ENCODE assay signal across 9 mouse cellular contexts in genomic region chr16:50542554-50543333, GRCm38 (mm10). TPM values are rescaled to one million over a fixed set of nuclear protein-coding genes. Genes with fewer than 3 reads are reported as not detected.
DNase-seq lines count a peak whose midpoint lies in the region; ATAC-seq and TF ChIP-seq lines count a peak whose summit lies in the region.
"Had no signal": no experiment of that assay in that cellular context is flagged by ENCODE, and none has a peak within 500 bp of the region (broad histone marks: within the 10 kb centered on the region; RNA-seq: fewer than 3 reads in every experiment).

No protein-coding gene starts in this region.

- peak; percentile 23 for TF ChIP-seq CTCF in ES-Bruce4 (IDR thresholded peaks at IDR 0.05; ENCODE audit: low read depth, low read length)
- peak; percentile 65 for TF ChIP-seq CTCF in forebrain, postnatal 0 days (IDR thresholded peaks at IDR 0.05; ENCODE audit: low read depth)

- no peak for TF ChIP-seq POLR2A in ES-Bruce4 (IDR thresholded peaks at IDR 0.05; ENCODE audit: insufficient read depth, low read length)

- H3K9me3 ChIP-seq in ES-Bruce4 (replicated peaks; ENCODE audit: control insufficient read depth, insufficient read depth, low read length, poor library complexity, severe bottlenecking): no peaks in the 10 kb centered on the region
- H3K9me3 ChIP-seq in forebrain, postnatal 0 days (ENCODE audit: low read length): no peaks in the 10 kb centered on the region

- peak; percentile 60; the same call in 1 of the 2 replicates for ATAC-seq in forebrain, postnatal 0 days

- no peaks in the 10 kb centered on the region for H3K27me3 ChIP-seq in ES-Bruce4 (ENCODE audit: control insufficient read depth, insufficient read depth, low read length, poor library complexity, severe bottlenecking)
- H3K27me3 ChIP-seq in forebrain, postnatal 0 days (ENCODE audit: insufficient read depth, low read length): no peaks in the 10 kb centered on the region; the same call in 1 of the 2 replicates

- 72% methylated on average over 5 of the region's 5 CpGs for WGBS in forebrain, postnatal 0 days

- no peak overlapping the region for H3K9ac ChIP-seq in ES-Bruce4 (ENCODE audit: low read depth, poor library complexity, severe bottlenecking)
- no peak overlapping the region for H3K9ac ChIP-seq in forebrain, postnatal 0 days

- no peak overlapping the region for H3K4me2 ChIP-seq in forebrain, postnatal 0 days (ENCODE audit: low read depth)

- no peaks in the 10 kb centered on the region for H3K4me1 ChIP-seq in ES-Bruce4 (ENCODE audit: control insufficient read depth, insufficient read depth, low read length)
- H3K4me1 ChIP-seq in forebrain, postnatal 0 days (ENCODE audit: insufficient read depth): no peaks in the 10 kb centered on the region

- H3K4me3 ChIP-seq in ES-Bruce4 (ENCODE audit: low read depth, low read length): no peak overlapping the region
- no peak overlapping the region for H3K4me3 ChIP-seq in forebrain, postnatal 0 days (ENCODE audit: low read depth, low read length)

- no peak for TF ChIP-seq EP300 in ES-Bruce4 (IDR thresholded peaks at IDR 0.05; ENCODE audit: insufficient read depth, low read depth, low read length)

- DNase-seq in kidney, adult 9 months: peak; percentile 17
- DNase-seq in kidney, adult 8-10 months: no peak
- DNase-seq in 3T3-L1 (ENCODE audit: low read depth, low spot score): peak; percentile 78
- DNase-seq in forebrain, postnatal 0 days: peak; percentile 44
- DNase-seq in adrenal gland, postnatal 4 days (ENCODE audit: low spot score in 2 of 2): no peak
- DNase-seq in spleen, postnatal 36 days (ENCODE audit: low spot score in 2 of 2): no peak
- DNase-seq: adrenal gland, postnatal 25 days had no signal

- peaks cover 2% of the 10 kb centered on the region; the same call in 1 of the 2 replicates for H3K36me3 ChIP-seq in ES-Bruce4 (ENCODE audit: control insufficient read depth, insufficient read depth, low read length, poor library complexity, severe bottlenecking)
- no peaks in the 10 kb centered on the region for H3K36me3 ChIP-seq in forebrain, postnatal 0 days (ENCODE audit: insufficient read depth)

- no peak overlapping the region for H3K27ac ChIP-seq in ES-Bruce4 (ENCODE audit: insufficient read depth, low read length)
- no peak overlapping the region for H3K27ac ChIP-seq in forebrain, postnatal 0 days (ENCODE audit: low read depth, low read length)

RNA-seq across cellular contexts. Expression of gene Ccdc54, which starts 48.2 kb away (rescaled TPM):
- polyA plus RNA-seq in ES-Bruce4 (2011; ENCODE audit: insufficient read depth, insufficient read length, low read depth, missing spikeins): not detected in 2 replicates
- not detected in 2 replicates for total RNA-seq in forebrain, postnatal 0 days (2014; rRNA removed)
- polyA plus RNA-seq in forebrain, postnatal 0 days (2015; fragmentation: Nextera tagmentation; extraction: Ambion mirVana): not detected in 2 replicates
- not detected for total RNA-seq in adrenal gland, postnatal 4 days (2021)
- total RNA-seq: adrenal gland, postnatal 25 days had no signal
- polyA plus RNA-seq: stomach, embryonic 14.5 days had no signal

Comparison
In these comparisons a context has a peak if more than half of its experiments do, and no peak if none do; other contexts are left out.
1. DNase-seq: peak in kidney, adult 9 months (single experiment), 3T3-L1 (single experiment) and forebrain, postnatal 0 days (single experiment); none in kidney, adult 8-10 months (0 of 2), adrenal gland, postnatal 4 days (0 of 2) and spleen, postnatal 36 days (0 of 2).